Mouse (Mus musculus) liver (tissue): ENCODE data around the gene Dnmt1.

Source experiments
- DNase-seq: peaks from one replicate; pipeline ENCODE4 v3.0.0-alpha.2; 2020; ENCODE audit warnings: mixed read lengths

Dnmt1 gene

DNA sequence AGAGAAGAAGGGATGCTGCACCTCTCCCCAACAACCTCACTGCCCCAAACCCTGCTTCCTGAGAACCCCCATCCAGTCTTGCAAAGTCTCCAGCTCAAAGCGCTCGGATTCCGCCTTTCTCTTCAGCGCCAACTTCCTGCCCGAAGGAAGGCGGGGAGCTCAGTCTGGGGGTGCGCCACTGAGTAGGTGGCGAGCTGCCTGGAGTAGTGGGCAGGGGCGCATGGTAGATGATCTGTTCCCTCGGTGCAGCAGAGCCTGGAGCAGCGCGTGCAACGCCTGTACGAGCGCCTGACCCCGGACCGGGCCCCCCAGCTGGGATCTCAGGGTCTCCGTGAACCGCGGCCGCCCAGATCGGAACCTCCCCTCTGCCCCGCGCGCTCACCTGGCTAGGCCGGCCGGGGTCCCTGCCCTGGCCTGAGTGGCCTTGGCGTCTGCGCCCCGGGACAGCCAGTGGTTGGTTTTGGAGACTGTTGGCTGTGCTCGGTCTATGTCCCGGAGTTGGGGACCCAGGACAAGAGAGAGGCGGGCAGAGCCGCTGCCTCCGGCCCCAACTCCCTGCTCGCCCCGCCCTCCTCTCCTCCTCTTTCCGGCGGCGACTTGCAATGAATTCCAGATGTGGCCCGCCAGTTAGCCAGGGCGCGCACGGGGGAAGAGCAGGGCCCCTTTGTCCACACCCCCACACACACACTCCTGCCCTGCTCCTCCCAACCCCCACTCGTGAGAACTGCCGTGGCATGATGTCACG, 16.7 kb upstream of the Dnmt1 start, which contains the start of gene S1pr2:
Gene S1pr2 (minus strand): TSS at position 566 of the 745 bp plus-strand sequence.
- peak; percentile 82 for DNase-seq

GRCm38 (mm10) chr9:20975431-20976215, 15.9 kb upstream of the Dnmt1 start:
- DNase-seq = peak; percentile 67

DNA sequence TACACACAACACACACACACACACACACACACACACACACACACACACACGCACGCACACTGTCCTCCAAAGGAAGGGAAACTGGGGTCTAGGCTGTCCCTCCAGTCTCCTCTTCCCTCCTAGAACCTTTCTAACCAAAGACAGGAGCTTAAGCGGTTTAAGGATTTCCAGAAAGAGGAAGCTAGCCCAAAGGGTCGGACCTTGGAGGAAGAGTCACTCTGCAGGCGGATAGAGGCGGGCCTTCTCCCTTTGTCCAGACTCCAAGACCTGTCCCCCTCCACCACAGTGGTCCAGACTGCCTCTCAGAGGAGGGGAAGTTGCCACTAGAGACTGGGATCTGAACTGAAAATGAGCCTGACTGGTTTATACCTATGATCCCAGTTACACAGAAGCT, 14.0 kb upstream of the Dnmt1 start:
- DNase-seq = peak; percentile 37

DNA sequence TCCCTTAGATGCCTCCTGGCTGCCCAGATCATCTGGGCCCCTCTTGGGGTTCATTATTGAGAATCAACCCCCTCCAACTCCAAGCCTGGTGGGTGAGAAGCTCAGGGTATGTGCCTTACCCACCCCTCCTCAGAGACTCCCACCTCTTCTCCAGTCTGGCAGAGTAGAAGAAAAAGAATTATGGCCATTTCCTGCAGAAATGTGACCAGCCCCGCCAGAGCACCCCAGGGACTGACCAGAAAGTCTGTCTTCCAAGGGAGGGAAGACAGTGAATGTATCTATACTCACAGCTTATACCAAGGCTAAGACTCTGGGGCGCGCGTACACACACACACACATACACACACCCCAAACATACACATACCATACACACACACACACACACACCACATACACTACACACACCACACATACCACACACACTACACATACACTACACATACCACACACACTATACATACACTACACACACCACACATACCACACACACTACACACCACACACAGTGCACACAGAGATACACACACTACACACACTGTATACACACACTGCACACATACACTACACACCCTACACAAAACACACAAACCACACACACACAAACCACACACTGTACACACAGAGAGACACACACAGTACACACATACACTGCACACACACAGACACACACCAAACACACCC, 13.5 kb upstream of the Dnmt1 start:
- DNase-seq = no peak

GRCm38 (mm10) chr9:20972141-20972992, 12.7 kb upstream of the Dnmt1 start:
- no peak for DNase-seq

- DNase-seq = no peak
Measured at GRCm38 (mm10) chr9:20971751-20972140, 12.1 kb upstream of the Dnmt1 start.

DNA sequence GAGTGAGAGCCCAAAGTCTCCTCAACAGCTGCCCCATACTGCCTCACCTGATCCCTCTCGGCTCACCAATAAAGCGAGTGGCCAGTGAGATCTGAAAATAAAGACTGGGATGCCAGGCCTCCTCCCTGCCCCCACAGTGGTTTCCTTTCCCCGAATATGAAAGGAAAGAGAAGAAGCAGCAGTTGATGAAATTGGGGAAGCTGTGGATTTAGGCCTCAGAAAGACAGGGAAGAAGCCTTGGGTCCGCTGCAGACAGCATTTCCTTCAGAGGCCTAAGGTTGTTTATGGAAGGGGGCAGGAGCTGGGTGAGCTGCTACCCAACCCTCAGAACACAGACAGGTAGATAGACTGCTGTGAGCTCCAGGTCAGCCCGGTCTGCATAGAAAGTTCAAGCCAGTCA, 7.1 kb upstream of the Dnmt1 start:
- no peak for DNase-seq

- no peak for DNase-seq
Measured at GRCm38 (mm10) chr9:20966008-20966407, 6.3 kb upstream of the Dnmt1 start.

DNA sequence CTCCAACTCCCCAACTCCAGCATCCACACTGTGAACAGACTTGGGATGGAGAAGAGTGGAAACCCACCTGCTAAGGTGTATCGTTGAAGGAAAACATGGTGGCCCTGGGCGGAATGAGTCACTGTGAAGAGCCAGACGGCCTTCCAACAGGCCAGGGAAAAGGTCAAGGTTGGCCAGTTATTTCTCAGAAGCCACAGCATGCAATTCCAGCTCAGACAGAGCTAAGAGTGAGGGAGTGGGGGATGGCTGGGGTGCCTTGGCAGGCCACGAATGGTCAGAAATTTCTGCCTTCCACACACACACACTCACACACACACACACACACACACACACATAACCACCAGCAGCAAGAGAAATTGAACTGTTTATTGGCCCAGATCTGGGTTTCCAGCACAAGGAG, 5.9 kb upstream of the Dnmt1 start:
- DNase-seq = no peak

- no peak for DNase-seq
Measured at GRCm38 (mm10) chr9:20961557-20961956, 1.9 kb upstream of the Dnmt1 start.

DNA sequence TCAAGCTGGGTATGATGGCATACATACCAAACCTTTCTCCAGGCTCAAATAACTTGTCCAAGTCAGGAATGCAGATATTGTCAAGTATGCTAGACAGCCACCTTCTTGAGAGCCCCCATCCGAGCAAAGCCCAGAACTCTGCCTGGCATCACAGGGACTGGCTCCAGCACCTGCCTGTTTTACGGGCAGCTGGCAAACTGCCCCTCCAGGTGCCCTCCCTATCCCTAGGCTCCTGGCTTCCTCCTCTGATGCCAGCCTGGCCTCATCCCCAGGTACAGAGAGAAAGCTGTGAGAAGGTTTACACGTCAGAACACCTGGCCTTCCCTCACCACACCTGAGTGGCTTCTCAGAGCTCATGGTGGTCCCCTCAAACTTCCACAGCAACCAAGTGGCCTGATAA, 2.7 kb downstream of the Dnmt1 start:
- DNase-seq = no peak

DNA sequence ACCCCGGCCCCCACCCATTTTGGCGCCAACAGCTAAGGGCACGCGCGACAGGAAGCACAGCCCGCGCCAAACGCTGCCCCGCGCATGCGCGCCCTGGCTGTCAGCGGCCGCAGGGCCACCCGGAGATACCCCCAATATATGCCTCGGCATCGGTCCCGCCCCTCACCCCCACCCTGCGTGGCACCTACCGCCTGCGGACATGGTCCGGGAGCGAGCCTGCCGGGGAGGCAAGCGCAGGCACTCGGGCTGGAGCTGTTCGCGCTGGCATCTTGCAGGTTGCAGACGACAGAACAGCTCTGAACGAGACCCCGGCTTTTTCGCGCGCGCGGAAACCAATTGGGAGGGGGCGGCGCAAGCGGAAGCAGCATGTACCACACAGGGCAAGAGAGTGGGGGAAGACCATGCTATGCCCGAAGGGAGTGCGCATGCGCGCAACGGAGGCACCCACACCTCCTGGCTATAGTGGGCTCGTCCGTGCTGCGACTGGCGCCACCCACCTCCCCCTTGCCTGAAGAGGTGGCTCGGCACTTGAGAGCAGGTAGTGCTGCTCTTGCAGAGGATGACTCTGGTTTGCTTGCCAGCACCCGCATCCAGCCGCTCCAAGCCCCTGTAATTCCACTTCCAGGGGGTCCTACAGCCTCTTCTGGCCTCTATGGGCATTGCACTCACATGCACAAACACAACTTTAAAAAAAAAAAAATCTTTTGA, 7.0 kb downstream of the Dnmt1 start:
- DNase-seq = peak; percentile 98

DNA sequence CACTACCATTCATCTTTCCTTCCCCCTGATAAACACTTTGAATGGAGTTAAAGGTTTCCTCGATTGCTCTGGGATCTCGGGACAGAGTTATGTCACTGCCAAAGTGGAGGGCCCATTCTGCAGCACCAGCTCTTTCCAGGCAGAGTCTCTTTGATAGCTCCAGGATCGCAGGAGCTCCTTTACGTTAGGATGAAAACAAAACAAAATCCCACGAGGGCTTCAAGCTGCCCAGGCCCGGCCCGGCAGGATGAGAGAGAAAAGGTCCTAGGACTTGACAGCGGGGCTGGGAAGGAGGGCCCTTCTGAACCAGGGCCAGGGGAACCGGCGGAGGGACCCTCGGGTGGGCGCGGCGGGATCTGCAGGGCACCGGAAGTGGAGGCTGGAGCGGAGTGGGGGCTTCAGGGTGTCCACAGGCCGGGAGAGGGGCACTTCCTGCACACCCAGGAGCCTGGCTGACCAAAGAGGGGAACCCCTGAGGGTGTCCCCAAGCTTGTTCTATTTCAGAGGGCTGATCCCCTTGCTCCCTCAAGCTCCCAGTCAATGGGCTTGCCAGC, 7.6 kb downstream of the Dnmt1 start:
- DNase-seq = no peak

DNA sequence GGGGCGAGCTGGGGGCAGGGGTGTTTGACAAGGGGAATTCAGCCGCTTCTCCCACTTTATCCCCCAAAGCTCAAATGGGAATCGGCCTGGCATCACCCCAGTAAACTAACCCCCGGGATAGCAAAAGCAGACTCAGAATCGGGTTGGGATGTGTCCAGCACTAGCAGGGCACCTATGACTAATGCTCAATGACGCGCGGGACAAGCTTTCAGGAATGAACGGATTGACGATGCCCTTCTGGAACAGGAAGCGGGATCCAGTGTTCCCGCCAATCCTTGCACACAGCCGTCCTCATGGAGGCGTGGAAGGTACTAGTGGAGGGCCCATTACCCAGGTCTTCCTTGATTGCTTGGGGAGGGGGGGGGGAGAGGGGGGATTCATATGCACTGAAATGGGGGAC, 8.2 kb downstream of the Dnmt1 start:
- peak; percentile 32 for DNase-seq

DNA sequence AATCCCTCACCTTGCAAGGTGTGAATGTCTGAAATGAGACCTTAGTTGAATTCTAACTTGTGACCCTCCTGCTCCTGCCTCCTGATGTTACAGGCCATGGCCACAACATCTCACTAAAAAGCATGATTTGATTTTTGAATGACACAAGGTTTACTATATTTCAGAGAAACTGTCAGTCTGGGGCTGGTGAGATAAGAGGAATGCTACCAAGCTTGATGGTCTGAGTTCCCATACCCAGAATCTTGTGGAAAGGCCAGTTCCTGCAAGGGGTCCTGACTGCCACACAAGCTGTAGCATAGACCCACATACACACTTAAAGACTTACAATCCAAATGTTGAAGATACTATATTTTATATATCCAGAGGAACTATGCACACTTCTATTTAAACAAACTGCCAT, 9.3 kb downstream of the Dnmt1 start:
- no peak for DNase-seq

- no peak for DNase-seq
Measured at GRCm38 (mm10) chr9:20946066-20946880, 13.4 kb downstream of the Dnmt1 start.

DNA sequence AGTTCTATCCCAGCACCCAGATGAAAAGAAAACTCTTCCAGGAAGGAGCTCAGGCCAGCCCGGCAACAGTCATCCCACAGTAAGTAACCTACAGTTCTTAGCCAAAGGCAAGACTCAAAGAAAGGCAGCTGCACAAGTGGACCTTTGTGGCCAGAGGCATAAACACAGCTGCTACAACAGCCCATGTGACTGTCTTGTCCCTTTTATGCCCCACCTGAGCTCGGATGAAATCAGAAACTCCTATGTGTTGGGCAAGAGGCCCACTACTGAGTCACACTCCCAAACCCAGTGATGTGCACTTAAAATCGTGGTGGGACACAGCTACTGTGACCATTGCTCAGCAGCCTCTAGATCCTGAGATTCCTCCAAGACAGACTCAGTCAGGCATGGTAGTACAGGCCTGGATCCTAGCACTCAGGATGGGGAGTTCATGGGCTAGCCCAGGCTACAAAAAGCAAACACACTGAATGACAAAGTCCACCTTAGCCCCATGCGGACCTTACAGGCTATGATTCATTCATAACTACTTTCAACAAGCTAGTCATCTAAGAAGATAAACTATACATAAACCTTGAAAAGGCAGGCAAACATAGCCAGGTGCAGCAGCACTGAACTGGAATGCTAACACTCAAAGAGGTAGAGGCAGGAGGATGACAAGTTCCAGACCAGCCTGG, 14.9 kb downstream of the Dnmt1 start:
- DNase-seq = no peak

GRCm38 (mm10) chr9:20943911-20944310, 15.8 kb downstream of the Dnmt1 start:
- DNase-seq = no peak

- DNase-seq = no peak
Measured at GRCm38 (mm10) chr9:20943396-20943795, 16.3 kb downstream of the Dnmt1 start.

- no peak for DNase-seq
Measured at GRCm38 (mm10) chr9:20923258-20923657, 36.4 kb downstream of the Dnmt1 start.
